Mouse (Mus musculus): ENCODE results near the gene Mmrn1. TPM values are rescaled to one million over a fixed set of nuclear protein-coding genes. Genes with fewer than 3 reads are reported as not detected.

Gene Mmrn1
- total and polyA plus RNA-seq, 2 experiments from 2014 or later, result 1.1 to 1.9 TPM

DNA sequence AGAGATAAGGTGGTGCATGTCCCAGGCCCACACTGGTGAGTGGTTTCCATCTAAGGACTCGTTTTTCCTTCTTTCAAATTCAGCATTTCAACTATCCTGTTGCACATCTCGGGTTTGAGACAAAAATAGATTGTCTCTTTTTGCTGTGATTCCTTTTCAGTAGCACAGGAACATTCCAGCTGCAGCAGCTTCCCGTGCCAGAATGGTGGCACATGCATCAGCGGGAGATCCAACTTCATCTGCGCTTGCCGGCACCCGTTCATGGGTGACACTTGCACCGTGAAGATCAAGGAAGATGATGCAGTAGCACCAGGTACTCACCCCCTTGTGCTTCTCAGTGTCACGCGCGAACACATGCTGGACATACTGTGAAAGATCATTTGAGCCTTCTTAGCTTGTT is 62.1 kb downstream of the Mmrn1 start:
- 86% methylated on average over 11 of the region's 11 CpGs for WGBS
- Histone ChIP-seq H3K4me3 (ENCODE audit: low read length) (no peak overlapping the region), H3K36me3 (ENCODE audit: insufficient read depth, low read length) (no peaks in the 10 kb centered on the region), H3K4me1 (ENCODE audit: insufficient read depth, low read length) (no peaks in the 10 kb centered on the region), H3K4me2 (ENCODE audit: low read depth, low read length) (no peak overlapping the region), H3K9me3 (ENCODE audit: low read length) (no peaks in the 10 kb centered on the region), H3K9ac (replicated peaks; ENCODE audit: low read length) (no peak overlapping the region), H3K27me3 (ENCODE audit: insufficient read depth, low read length) (no peaks in the 10 kb centered on the region), H3K27ac (no peak overlapping the region)
- no peak for ATAC-seq
- no peak for DNase-seq (ENCODE audit: low spot score)
- TF ChIP-seq CTCF (IDR thresholded peaks at IDR 0.05; ENCODE audit: low read depth), result no peak

DNA sequence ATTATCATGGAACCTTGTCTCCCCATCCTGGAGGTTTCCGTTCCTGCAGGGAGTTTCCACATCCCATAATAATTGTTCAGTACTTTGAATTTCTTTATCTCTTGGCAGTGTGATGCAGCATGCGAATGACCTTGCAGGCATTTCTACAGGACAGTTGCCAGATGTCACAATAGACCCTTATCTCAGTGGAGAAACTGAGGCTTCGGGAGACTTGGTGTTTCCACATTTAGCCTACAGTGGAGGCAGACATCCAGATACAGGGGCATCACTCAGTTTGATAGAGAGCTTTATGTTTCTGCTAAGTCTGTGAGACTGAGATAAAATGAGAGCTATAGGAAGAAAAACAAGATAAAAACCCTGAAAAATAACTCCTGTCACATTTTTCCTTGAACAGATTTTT is 63.0 kb downstream of the Mmrn1 start:
- H3K27ac ChIP-seq, result no peak overlapping the region
- H3K9ac ChIP-seq (replicated peaks; ENCODE audit: low read length), result no peak overlapping the region
- no peaks in the 10 kb centered on the region for H3K4me1 ChIP-seq (ENCODE audit: insufficient read depth, low read length)
- no peaks in the 10 kb centered on the region for H3K9me3 ChIP-seq (ENCODE audit: low read length)
- no peaks in the 10 kb centered on the region for H3K27me3 ChIP-seq (ENCODE audit: insufficient read depth, low read length)
- WGBS, result 88% methylated on average over 3 of the region's 3 CpGs
- H3K4me3 ChIP-seq (ENCODE audit: low read length), result no peak overlapping the region
- no peak overlapping the region for H3K4me2 ChIP-seq (ENCODE audit: low read depth, low read length)
- no peak for DNase-seq (ENCODE audit: low spot score)
- no peaks in the 10 kb centered on the region for H3K36me3 ChIP-seq (ENCODE audit: insufficient read depth, low read length)
- ATAC-seq, result no peak
- TF ChIP-seq CTCF (IDR thresholded peaks at IDR 0.05; ENCODE audit: low read depth), result no peak

DNA sequence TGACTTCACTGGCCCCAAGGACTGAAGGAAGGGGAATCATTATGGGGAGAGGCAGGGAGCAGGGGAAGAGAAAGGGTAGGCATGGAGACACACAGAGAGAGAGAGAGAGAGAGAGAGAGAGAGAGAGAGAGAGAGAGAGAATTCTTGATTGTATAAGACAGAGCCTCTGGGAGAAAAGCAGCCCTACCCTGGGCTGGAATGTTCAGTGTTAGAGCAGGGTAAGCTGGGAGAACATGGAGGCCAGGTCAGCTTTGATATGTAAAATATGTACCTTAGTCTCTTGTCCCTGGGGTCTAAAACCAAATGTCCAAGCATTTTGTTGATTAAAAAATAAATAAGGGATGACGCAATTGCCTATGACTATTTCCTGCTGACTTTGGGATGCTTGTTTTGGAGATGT is 67.6 kb downstream of the Mmrn1 start:
- H3K27me3 ChIP-seq (ENCODE audit: insufficient read depth, low read length), result no peaks in the 10 kb centered on the region
- H3K36me3 ChIP-seq (ENCODE audit: insufficient read depth, low read length), result no peaks in the 10 kb centered on the region
- no peak for DNase-seq (ENCODE audit: low spot score)
- no peak overlapping the region for H3K4me2 ChIP-seq (ENCODE audit: low read depth, low read length)
- WGBS, result 92% methylated on average over 1 of the region's 1 CpGs
- no peak overlapping the region for H3K27ac ChIP-seq
- no peak for ATAC-seq
- H3K9me3 ChIP-seq (ENCODE audit: low read length), result no peaks in the 10 kb centered on the region
- no peak overlapping the region for H3K9ac ChIP-seq (replicated peaks; ENCODE audit: low read length)
- H3K4me1 ChIP-seq (ENCODE audit: insufficient read depth, low read length), result no peaks in the 10 kb centered on the region
- H3K4me3 ChIP-seq (ENCODE audit: low read length), result no peak overlapping the region
- no peak for TF ChIP-seq CTCF (IDR thresholded peaks at IDR 0.05; ENCODE audit: low read depth)

DNA sequence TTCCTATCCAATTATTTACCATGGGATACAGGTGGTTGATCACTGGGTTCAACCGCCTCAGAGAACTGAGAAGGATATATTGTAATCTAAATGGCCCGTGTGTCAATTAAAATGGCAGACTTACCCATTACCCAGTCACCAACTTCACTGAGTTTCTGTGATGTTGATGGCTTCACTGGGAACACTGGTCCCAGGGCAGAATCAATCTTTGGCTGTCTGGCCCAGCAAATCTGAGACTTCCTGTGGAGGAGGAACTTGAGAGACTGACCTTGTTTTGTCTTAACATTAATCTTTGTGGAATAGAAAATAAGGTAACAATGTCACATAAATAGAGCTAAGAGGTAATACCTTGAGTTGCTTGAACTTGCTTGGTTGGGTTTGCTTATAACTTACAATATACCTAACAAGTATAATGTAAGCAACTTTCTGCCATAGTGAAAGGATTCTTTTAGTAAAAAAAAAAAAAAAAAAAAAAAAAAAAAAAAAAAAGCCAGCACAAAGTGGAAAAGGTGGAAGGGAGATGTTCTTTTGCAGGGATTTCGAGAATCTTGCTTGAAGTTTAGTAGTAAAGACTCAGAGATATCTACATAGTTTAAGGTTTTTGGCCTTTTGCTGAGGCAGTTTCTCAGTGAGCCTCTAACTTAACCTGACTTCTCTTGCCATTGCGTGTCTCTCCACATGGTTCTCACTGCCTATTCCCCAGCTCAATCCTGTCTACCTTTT is 68.8 kb downstream of the Mmrn1 start:
- H3K9ac ChIP-seq (replicated peaks; ENCODE audit: low read length), result no peak overlapping the region
- H3K9me3 ChIP-seq (ENCODE audit: low read length), result no peaks in the 10 kb centered on the region
- ATAC-seq, result no peak
- no peaks in the 10 kb centered on the region for H3K36me3 ChIP-seq (ENCODE audit: insufficient read depth, low read length)
- no peak for DNase-seq (ENCODE audit: low spot score)
- no peak overlapping the region for H3K4me3 ChIP-seq (ENCODE audit: low read length)
- no peak for TF ChIP-seq CTCF (IDR thresholded peaks at IDR 0.05; ENCODE audit: low read depth)
- WGBS, result 72% methylated on average over 4 of the region's 4 CpGs
- no peak overlapping the region for H3K27ac ChIP-seq
- H3K4me2 ChIP-seq (ENCODE audit: low read depth, low read length), result no peak overlapping the region
- H3K4me1 ChIP-seq (ENCODE audit: insufficient read depth, low read length), result no peaks in the 10 kb centered on the region
- no peaks in the 10 kb centered on the region for H3K27me3 ChIP-seq (ENCODE audit: insufficient read depth, low read length)

DNA sequence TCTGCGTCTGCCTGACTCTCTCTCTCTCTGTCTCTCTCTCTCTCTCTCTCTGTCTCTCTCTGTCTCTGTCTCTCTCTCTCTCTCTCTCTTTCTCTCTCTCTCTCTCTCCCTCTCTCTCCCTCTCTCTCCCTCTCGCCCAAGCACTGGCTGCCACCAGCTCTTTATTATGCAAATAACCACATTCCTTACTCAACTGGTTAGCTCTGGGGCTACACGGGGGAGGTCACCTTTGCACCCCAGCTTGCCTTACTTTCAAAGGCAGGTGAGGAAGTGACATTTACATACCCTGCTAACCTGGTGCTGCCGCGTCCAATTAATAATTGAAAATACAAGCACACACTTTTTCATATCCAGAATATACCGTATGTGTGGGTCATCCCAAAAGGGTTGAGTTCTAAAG is 69.3 kb downstream of the Mmrn1 start:
- Histone ChIP-seq H3K9me3 (ENCODE audit: low read length) (no peaks in the 10 kb centered on the region), H3K4me3 (ENCODE audit: low read length) (no peak overlapping the region), H3K4me2 (ENCODE audit: low read depth, low read length) (peak overlapping the region; percentile 19), H3K36me3 (ENCODE audit: insufficient read depth, low read length) (no peaks in the 10 kb centered on the region), H3K27ac (no peak overlapping the region), H3K9ac (replicated peaks; ENCODE audit: low read length) (no peak overlapping the region), H3K4me1 (ENCODE audit: insufficient read depth, low read length) (no peaks in the 10 kb centered on the region), H3K27me3 (ENCODE audit: insufficient read depth, low read length) (no peaks in the 10 kb centered on the region)
- ATAC-seq, result no peak
- no peak for TF ChIP-seq CTCF (IDR thresholded peaks at IDR 0.05; ENCODE audit: low read depth)
- DNase-seq (ENCODE audit: low spot score), result no peak
- WGBS, result 12% methylated on average over 6 of the region's 6 CpGs

DNA sequence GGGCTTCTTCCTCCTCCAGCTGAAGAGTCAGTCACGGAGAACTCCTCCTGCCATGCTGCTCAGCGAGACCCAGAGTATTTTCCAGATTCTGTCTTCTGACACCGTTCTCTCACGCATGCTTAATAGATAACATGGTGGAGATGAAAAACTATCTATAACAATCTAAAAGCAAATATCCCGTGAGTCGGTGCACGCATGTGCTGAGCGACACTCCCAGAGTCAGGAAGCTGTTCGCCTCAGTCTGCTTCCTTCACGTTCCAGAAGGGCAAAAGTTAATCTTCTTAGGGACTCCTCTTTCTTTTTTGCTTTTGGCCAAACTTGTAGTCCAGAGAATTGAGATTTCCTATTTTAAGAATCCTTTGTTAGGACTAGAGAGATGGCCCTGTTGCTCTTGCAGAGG is 69.7 kb downstream of the Mmrn1 start:
- no peak overlapping the region for H3K27ac ChIP-seq
- H3K4me3 ChIP-seq (ENCODE audit: low read length), result no peak overlapping the region
- no peak for ATAC-seq
- H3K36me3 ChIP-seq (ENCODE audit: insufficient read depth, low read length), result no peaks in the 10 kb centered on the region
- TF ChIP-seq CTCF (IDR thresholded peaks at IDR 0.05; ENCODE audit: low read depth), result no peak
- H3K4me2 ChIP-seq (ENCODE audit: low read depth, low read length), result peak overlapping the region; percentile 19
- H3K4me1 ChIP-seq (ENCODE audit: insufficient read depth, low read length), result no peaks in the 10 kb centered on the region
- no peak overlapping the region for H3K9ac ChIP-seq (replicated peaks; ENCODE audit: low read length)
- H3K9me3 ChIP-seq (ENCODE audit: low read length), result no peaks in the 10 kb centered on the region
- DNase-seq (ENCODE audit: low spot score), result no peak
- WGBS, result 51% methylated on average over 10 of the region's 10 CpGs
- H3K27me3 ChIP-seq (ENCODE audit: insufficient read depth, low read length), result no peaks in the 10 kb centered on the region

DNA sequence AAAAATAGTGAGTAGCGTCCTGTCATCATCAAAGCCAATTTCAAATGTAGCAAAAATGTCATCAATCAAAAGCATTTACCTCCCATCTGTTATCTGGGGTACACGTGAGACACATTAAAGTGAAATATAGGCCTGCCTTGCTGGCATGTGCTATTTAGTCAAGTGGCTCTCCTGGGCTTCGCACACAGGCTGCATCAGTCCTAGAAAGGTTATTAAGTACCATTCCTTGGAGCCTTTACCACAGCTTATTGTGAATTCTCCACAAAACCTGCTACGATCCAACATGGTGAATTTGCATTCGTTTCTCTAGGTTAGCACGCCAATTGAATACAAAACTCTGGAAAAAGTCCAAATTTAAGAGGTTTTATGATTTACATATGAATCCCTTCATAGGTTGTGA is 70.8 kb downstream of the Mmrn1 start:
- TF ChIP-seq CTCF (IDR thresholded peaks at IDR 0.05; ENCODE audit: low read depth), result no peak
- Histone ChIP-seq H3K27ac (no peak overlapping the region), H3K9me3 (ENCODE audit: low read length) (no peaks in the 10 kb centered on the region), H3K4me3 (ENCODE audit: low read length) (no peak overlapping the region), H3K4me2 (ENCODE audit: low read depth, low read length) (no peak overlapping the region), H3K36me3 (ENCODE audit: insufficient read depth, low read length) (no peaks in the 10 kb centered on the region), H3K9ac (replicated peaks; ENCODE audit: low read length) (no peak overlapping the region), H3K27me3 (ENCODE audit: insufficient read depth, low read length) (no peaks in the 10 kb centered on the region), H3K4me1 (ENCODE audit: insufficient read depth, low read length) (no peaks in the 10 kb centered on the region)
- 46% methylated on average over 6 of the region's 6 CpGs for WGBS
- DNase-seq (ENCODE audit: low spot score) (no peak), ATAC-seq (no peak)

Measured in hindbrain, postnatal 0 days (tissue).